Mouse (Mus musculus) cerebellum, adult 2 months (tissue): Measurements from ENCODE around the gene Rims1.

Source experiments
- CTCF ChIP-seq: fragments of 200-500 bp; IDR thresholded peaks from 2 replicates; pipeline ENCODE4 v1.5.1; 2011; ENCODE audit warnings: low read depth, mild to moderate bottlenecking, control low read depth, low read length, moderate library complexity, borderline replicate concordance; ENCODE audit not compliant: insufficient read depth
- POLR2A ChIP-seq: fragments of 200-500 bp; IDR thresholded peaks from 2 replicates; pipeline ENCODE4 v1.6.1; 2011; ENCODE audit warnings: low read length, control low read depth, borderline replicate concordance; ENCODE audit not compliant: insufficient read depth

DNA sequence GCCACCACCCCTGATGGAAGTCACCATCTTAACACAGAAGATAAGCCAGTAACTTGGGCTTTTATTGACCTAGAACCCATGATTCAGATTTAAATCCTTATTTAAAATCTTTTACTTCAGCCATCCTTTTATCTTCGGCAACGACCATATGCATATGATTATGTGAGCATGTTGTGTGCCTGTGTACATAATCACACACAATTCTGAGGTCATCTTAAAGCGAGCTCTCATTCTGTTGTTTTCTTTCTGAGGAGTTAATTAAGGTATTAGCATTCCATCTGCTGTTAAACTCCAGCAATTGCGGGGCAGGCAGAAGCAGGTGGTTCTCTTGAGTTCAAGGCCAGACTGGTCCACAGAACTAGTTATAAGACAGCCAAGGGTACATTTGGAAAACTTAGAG is 452.1 kb downstream of the Rims1 start:
- TF ChIP-seq POLR2A (no peak), CTCF (no peak)
